Mouse (Mus musculus) MEL (cell line): ENCODE results near the gene Wipf3. TPM values are rescaled to one million over a fixed set of nuclear protein-coding genes. Genes with fewer than 3 reads are reported as not detected.

ENCODE experiments used
- DNase-seq: peaks from one replicate; pipeline ENCODE4 v3.0.0; 2011; ENCODE audit warnings: low read depth, low spot score
- H3K27ac ChIP-seq: 2 replicates; pipeline ENCODE4 v1.5.1; 2012; ENCODE audit warnings: low read depth, mild to moderate bottlenecking, control low read depth, low read length, moderate library complexity; ENCODE audit not compliant: control insufficient read depth
- H3K27me3 ChIP-seq, 2 experiments: fragments of 150-350 bp in 1 of 2; sonication (generic) in 1 of 2; 2 replicates each; pipeline ENCODE4 v1.6.1; 2012; ENCODE audit warnings: low read length in 2 of 2, mild to moderate bottlenecking in 2 of 2, improper control_type of control experiment in 1 of 2, moderate library complexity in 1 of 2; ENCODE audit not compliant: insufficient read depth in 2 of 2, control insufficient read depth in 1 of 2
- H3K36me3 ChIP-seq, 2 experiments: 2 replicates each; pipeline ENCODE4 v1.6.1; 2012 to 2014; ENCODE audit warnings: low read length in 2 of 2, improper control_type of control experiment in 1 of 2, inconsistent platforms in 1 of 2, mild to moderate bottlenecking in 1 of 2; ENCODE audit not compliant: insufficient read depth in 2 of 2, control insufficient read depth in 1 of 2
- H3K4me1 ChIP-seq, 2 experiments: fragments of 150-350 bp in 1 of 2; sonication (generic) in 1 of 2; 2 replicates each; pipeline ENCODE4 v1.6.1; 2012; ENCODE audit warnings: low read length in 2 of 2, improper control_type of control experiment in 1 of 2, mild to moderate bottlenecking in 1 of 2; ENCODE audit not compliant: insufficient read depth in 2 of 2, control insufficient read depth in 1 of 2
- H3K4me3 ChIP-seq, 2 experiments: fragments of 150-350 bp in 1 of 2; sonication (generic) in 1 of 2; 2 replicates each; pipeline ENCODE4 v1.5.1; 2012; ENCODE audit warnings: low read depth in 2 of 2, low read length in 2 of 2, mild to moderate bottlenecking in 2 of 2, moderate library complexity in 2 of 2, control low read depth in 1 of 2, improper control_type of control experiment in 1 of 2; ENCODE audit not compliant: control insufficient read depth in 1 of 2, insufficient read depth in 1 of 2
- H3K79me2 ChIP-seq: 2 replicates; pipeline ENCODE4 v1.6.1; 2012; ENCODE audit warnings: mild to moderate bottlenecking, low read length, moderate library complexity; ENCODE audit not compliant: control insufficient read depth, poor library complexity, insufficient read depth
- H3K9ac ChIP-seq: 2 replicates; pipeline ENCODE4 v1.6.1; 2012; ENCODE audit warnings: low read depth, mild to moderate bottlenecking, control low read depth, low read length, moderate library complexity; ENCODE audit not compliant: control insufficient read depth, poor library complexity, severe bottlenecking
- H3K9me3 ChIP-seq: fragments of 150-350 bp; sonication (generic); replicated peaks from 2 replicates; pipeline ENCODE4 v1.6.1; 2012; ENCODE audit warnings: mild to moderate bottlenecking, low read length, improper control_type of control experiment, moderate library complexity; ENCODE audit not compliant: insufficient read depth
- CHD1 ChIP-seq: IDR thresholded peaks from 2 replicates; pipeline ENCODE4 v1.6.1; 2012; ENCODE audit warnings: low read depth, mild to moderate bottlenecking, inconsistent platforms, low read length, improper control_type of control experiment
- CHD2 ChIP-seq: IDR thresholded peaks from 2 replicates; pipeline ENCODE4 v1.6.1; 2011; ENCODE audit warnings: low read length, improper control_type of control experiment
- E2F4 ChIP-seq: IDR thresholded peaks from 2 replicates; pipeline ENCODE4 v1.6.1; 2011; ENCODE audit warnings: low read depth, low read length, improper control_type of control experiment, borderline replicate concordance
- EP300 ChIP-seq, 2 experiments: IDR thresholded peaks; 2 replicates each; pipeline ENCODE4 v1.6.1; 2011; ENCODE audit warnings: improper control_type of control experiment in 2 of 2, low read length in 2 of 2, low read depth in 1 of 2, mild to moderate bottlenecking in 1 of 2
- GABPA ChIP-seq: IDR thresholded peaks from 2 replicates; pipeline ENCODE4 v1.6.1; 2012; ENCODE audit warnings: low read depth, mild to moderate bottlenecking, inconsistent platforms, low read length, improper control_type of control experiment, moderate library complexity
- GATA1 ChIP-seq: IDR thresholded peaks from 2 replicates; pipeline ENCODE4 v1.6.1; 2011; ENCODE audit warnings: low read depth, low read length, improper control_type of control experiment
- KAT2A ChIP-seq: conservative IDR thresholded peaks from 2 replicates; pipeline ENCODE4 v1.6.1; 2012; ENCODE audit warnings: low read depth, low read length, improper control_type of control experiment, inconsistent platforms
- MAX ChIP-seq: IDR thresholded peaks from 2 replicates; pipeline ENCODE4 v1.6.1; 2011; ENCODE audit warnings: low read length, improper control_type of control experiment
- MEF2A ChIP-seq: IDR thresholded peaks from 2 replicates; pipeline ENCODE4 v1.6.1; 2014; ENCODE audit warnings: low read depth, mild to moderate bottlenecking, inconsistent platforms, low read length, improper control_type of control experiment; ENCODE audit not compliant: poor library complexity, insufficient replicate concordance, severe bottlenecking; ENCODE audit errors: extremely low read depth
- MYC ChIP-seq: IDR thresholded peaks from 2 replicates; pipeline ENCODE4 v1.6.1; 2011; ENCODE audit warnings: low read depth, mild to moderate bottlenecking, low read length, improper control_type of control experiment, moderate library complexity
- NRF1 ChIP-seq: IDR thresholded peaks from 2 replicates; pipeline ENCODE4 v1.6.1; 2014; ENCODE audit warnings: low read depth, mild to moderate bottlenecking, inconsistent platforms, low read length, improper control_type of control experiment, moderate library complexity; ENCODE audit not compliant: poor library complexity, insufficient read depth, severe bottlenecking
- POLR2AphosphoS5 ChIP-seq: IDR thresholded peaks from 2 replicates; pipeline ENCODE4 v1.6.1; 2012; ENCODE audit warnings: low read depth, borderline replicate concordance, mild to moderate bottlenecking, inconsistent platforms, low read length, moderate library complexity, mixed read lengths
- RAD21 ChIP-seq: IDR thresholded peaks from 2 replicates; pipeline ENCODE4 v1.6.1; 2011; ENCODE audit warnings: mild to moderate bottlenecking, low read depth, low read length, improper control_type of control experiment
- RCOR1 ChIP-seq: IDR thresholded peaks from 2 replicates; pipeline ENCODE4 v1.6.1; 2012; ENCODE audit warnings: low read depth, mild to moderate bottlenecking, inconsistent platforms, low read length, improper control_type of control experiment
- SIN3A ChIP-seq: IDR thresholded peaks from 2 replicates; pipeline ENCODE4 v1.6.1; 2012; ENCODE audit warnings: low read length, improper control_type of control experiment, inconsistent platforms
- SMC3 ChIP-seq: IDR thresholded peaks from 2 replicates; pipeline ENCODE4 v1.6.1; 2011; ENCODE audit warnings: low read depth, low read length, improper control_type of control experiment
- UBTF ChIP-seq: IDR thresholded peaks from 2 replicates; pipeline ENCODE4 v1.6.1; 2012; ENCODE audit warnings: low read depth, mild to moderate bottlenecking, inconsistent platforms, low read length, improper control_type of control experiment, moderate library complexity, borderline replicate concordance; ENCODE audit not compliant: insufficient read depth
- ZC3H11A ChIP-seq: IDR thresholded peaks from 2 replicates; pipeline ENCODE4 v1.6.1; 2012; ENCODE audit warnings: low read depth, mild to moderate bottlenecking, inconsistent platforms, low read length, improper control_type of control experiment
- ZNF384 ChIP-seq: IDR thresholded peaks from 2 replicates; pipeline ENCODE4 v1.6.1; 2012; ENCODE audit warnings: low read depth, mild to moderate bottlenecking, inconsistent platforms, low read length, improper control_type of control experiment
- polyA plus RNA-seq, 2 experiments: library from polyadenylated mRNA; stranded (reverse) in 1 of 2; unstranded in 1 of 2; fragments of >175 nt in 1 of 2; fragments of >200 nt in 1 of 2; gene quantifications; 2 replicates each; pipeline versions ENCODE4 v1.2.1 to v1.2.4; 2012; ENCODE audit warnings: low replicate concordance in 2 of 2, low read depth in 1 of 2; ENCODE audit not compliant: insufficient read length in 2 of 2, insufficient read depth in 1 of 2, missing spikeins in 1 of 2
- total RNA-seq: library from RNA; depleted of rRNA; stranded (reverse); fragments of 300-350 nt; gene quantifications from 2 replicates; pipeline ENCODE4 v1.2.3, GENCODE M21; 2012

The Wipf3 gene
- total and polyA plus RNA-seq, 3 experiments: not detected

- no peaks in the 10 kb centered on the region for H3K4me1 ChIP-seq
Measured at GRCm38 (mm10) chr6:54485435-54485901, 56.1 kb downstream of the Wipf3 start.

GRCm38 (mm10) chr6:54485973-54486569 is 56.7 kb downstream of the Wipf3 start:
- Histone ChIP-seq H3K4me1 (no peaks in the 10 kb centered on the region), H3K27me3 (no peaks in the 10 kb centered on the region), H3K36me3 (no peaks in the 10 kb centered on the region), H3K9me3 (no peaks in the 10 kb centered on the region), H3K27ac (no peak overlapping the region), H3K9ac (no peak overlapping the region), H3K4me3 (no peak overlapping the region), H3K79me2 (no peaks in the 10 kb centered on the region)
- TF ChIP-seq SMC3 (no peak), ZNF384 (no peak), MEF2A (no peak), MYC (no peak), GABPA (no peak), CHD2 (no peak), POLR2AphosphoS5 (no peak), EP300 (IDR thresholded peaks at IDR 0.05; ENCODE audit: low read depth in 1 of 2, low read length in 2 of 2) (no peak), GATA1 (no peak), RAD21 (no peak)
- no peak for DNase-seq

More at GRCm38 (mm10) chr6:54485435-54485901, 56.1 kb downstream of the Wipf3 start:
- H3K9ac ChIP-seq: no peak overlapping the region
- no peak for DNase-seq
- no peak for TF ChIP-seq MEF2A
- TF ChIP-seq, all 39 proteins: peak for 0
- H3K4me3 ChIP-seq: no peak overlapping the region
- no peak overlapping the region for H3K27ac ChIP-seq
- no peaks in the 10 kb centered on the region for H3K27me3 ChIP-seq
- H3K9me3 ChIP-seq: no peaks in the 10 kb centered on the region
- H3K36me3 ChIP-seq: no peaks in the 10 kb centered on the region
- no peaks in the 10 kb centered on the region for H3K79me2 ChIP-seq

- H3K36me3 ChIP-seq: no peaks in the 10 kb centered on the region
- no peak overlapping the region for H3K4me3 ChIP-seq
- H3K9me3 ChIP-seq: no peaks in the 10 kb centered on the region
- DNase-seq: no peak
- TF ChIP-seq KAT2A (no peak), SIN3A (no peak), CHD1 (no peak), SMC3 (no peak), UBTF (no peak), CHD2 (no peak), MAX (no peak), GABPA (no peak), E2F4 (no peak), POLR2AphosphoS5 (no peak), RCOR1 (no peak), MYC (no peak), NRF1 (no peak), ZC3H11A (no peak)
- TF ChIP-seq, all 39 proteins: peak for 0
- Histone ChIP-seq H3K27ac (no peak overlapping the region), H3K27me3 (no peaks in the 10 kb centered on the region), H3K4me1 (no peaks in the 10 kb centered on the region), H3K79me2 (no peaks in the 10 kb centered on the region), H3K9ac (no peak overlapping the region)
Measured at GRCm38 (mm10) chr6:54491074-54491473, 61.7 kb downstream of the Wipf3 start.
